ENCODE assay signal across 33 mouse cellular contexts in genomic region chr6:86070277-86070676, GRCm38 (mm10). TPM values are rescaled to one million over a fixed set of nuclear protein-coding genes. Genes with fewer than 3 reads are reported as not detected.
DNase-seq lines count a peak whose midpoint lies in the region; ATAC-seq and TF ChIP-seq lines count a peak whose summit lies in the region.
"Had no signal": no experiment of that assay in that cellular context is flagged by ENCODE, and none has a peak within 500 bp of the region (broad histone marks: within the 10 kb centered on the region; RNA-seq: fewer than 3 reads in every experiment).

No protein-coding gene starts in this region.

- H3K9ac ChIP-seq in forebrain, embryonic 15.5 days (replicated peaks), result no peak overlapping the region
- H3K9ac ChIP-seq in liver, embryonic 12.5 days, result no peak overlapping the region
- H3K9ac ChIP-seq in liver, embryonic 14.5 days (replicated peaks), result no peak overlapping the region
- H3K9ac ChIP-seq: embryonic facial prominence, embryonic 13.5 days; heart, embryonic 12.5 days; hindbrain, embryonic 12.5 days; limb, embryonic 12.5 days; midbrain, embryonic 13.5 days had no signal

- H3K9me3 ChIP-seq in forebrain, embryonic 15.5 days, result no peaks in the 10 kb centered on the region
- H3K9me3 ChIP-seq in forebrain, embryonic 10.5 days, result no peaks in the 10 kb centered on the region
- H3K9me3 ChIP-seq in liver, embryonic 12.5 days (replicated peaks), result no peaks in the 10 kb centered on the region
- no peaks in the 10 kb centered on the region for H3K9me3 ChIP-seq in liver, embryonic 14.5 days (ENCODE audit: control insufficient read depth, low read length)
- H3K9me3 ChIP-seq: embryonic facial prominence, embryonic 13.5 days; heart, embryonic 12.5 days; hindbrain, embryonic 12.5 days; limb, embryonic 12.5 days; midbrain, embryonic 13.5 days had no signal

- DNase-seq in forebrain, embryonic 10.5 days (ENCODE audit: extremely low spot score, low spot score), result no peak
- no peak for DNase-seq in liver
- DNase-seq in liver, embryonic 14.5 days (ENCODE audit: low read depth in 3 of 3, low spot score in 3 of 3), result no peak
- no peak for DNase-seq in right cerebral cortex, adult 2 months (ENCODE audit: low spot score in 2 of 2)
- DNase-seq: embryo, embryonic 11 days; gastrocnemius, postnatal 10 days; heart, adult 11 months; heart, postnatal 10 days; kidney, adult 18-20 months; lung, adult 2 months; lung, postnatal 14 days; right cerebral cortex, postnatal 4 days; thymus, postnatal 14 days had no signal

- no peak for TF ChIP-seq EP300 in liver, embryonic 14.5 days (IDR thresholded peaks at IDR 0.05; ENCODE audit: low read depth)

- H3K4me2 ChIP-seq in forebrain, embryonic 15.5 days (replicated peaks), result no peak overlapping the region
- H3K4me2 ChIP-seq in liver, embryonic 12.5 days, result no peak overlapping the region; the same call in 1 of the 2 replicates
- H3K4me2 ChIP-seq in liver, embryonic 14.5 days (ENCODE audit: low read depth), result peak overlapping the region; percentile 15
- H3K4me2 ChIP-seq: embryonic facial prominence, embryonic 13.5 days; heart, embryonic 12.5 days; hindbrain, embryonic 12.5 days; limb, embryonic 12.5 days; midbrain, embryonic 13.5 days had no signal

- 77% methylated on average over 7 of the region's 7 CpGs for WGBS in forebrain, embryonic 15.5 days
- WGBS in forebrain, embryonic 10.5 days, result 94% methylated on average over 7 of the region's 7 CpGs
- 57% methylated on average over 7 of the region's 7 CpGs for WGBS in liver, embryonic 12.5 days (ENCODE audit: insufficient replicate concordance)
- 50% methylated on average over 7 of the region's 7 CpGs for whole genome bisulfite sequencing in liver, embryonic 14.5 days (ENCODE audit: insufficient replicate concordance)

- H3K4me1 ChIP-seq in forebrain, embryonic 15.5 days, result peaks cover 55% of the 10 kb centered on the region
- peaks cover 18% of the 10 kb centered on the region for H3K4me1 ChIP-seq in forebrain, embryonic 10.5 days
- peaks cover 48% of the 10 kb centered on the region for H3K4me1 ChIP-seq in liver, embryonic 12.5 days
- peaks cover 28 to 29% of the 10 kb centered on the region in 2 experiments for H3K4me1 ChIP-seq in liver, embryonic 14.5 days (replicated peaks; ENCODE audit: control insufficient read depth in 2 of 2, insufficient read depth in 2 of 2, low read length in 1 of 2)
- H3K4me1 ChIP-seq: heart, embryonic 12.5 days; limb, embryonic 12.5 days had no signal

- no peak for TF ChIP-seq CTCF in liver, embryonic 14.5 days (IDR thresholded peaks at IDR 0.05; ENCODE audit: low read depth)

- no peak for ATAC-seq in forebrain, embryonic 15.5 days (replicated peaks)
- ATAC-seq in liver, embryonic 12.5 days, result peak; percentile 49; the same call in 1 of the 2 replicates
- peak; percentile 57 for ATAC-seq in liver, embryonic 14.5 days (ENCODE audit: insufficient read depth)
- ATAC-seq in erythroid progenitor cell, adult 5-6 weeks (replicated peaks; ENCODE audit: low FRiP score, poor library complexity, severe bottlenecking), result no peak
- ATAC-seq: inflammation-experienced regulatory T-cells, adult 6 months; midbrain, embryonic 13.5 days had no signal

- no peaks in the 10 kb centered on the region for H3K27me3 ChIP-seq in forebrain, embryonic 15.5 days
- H3K27me3 ChIP-seq in forebrain, embryonic 10.5 days (ENCODE audit: poor library complexity, severe bottlenecking), result no peaks in the 10 kb centered on the region
- H3K27me3 ChIP-seq in liver, embryonic 12.5 days (replicated peaks), result peaks cover 30% of the 10 kb centered on the region
- no peaks in the 10 kb centered on the region for H3K27me3 ChIP-seq in liver, embryonic 14.5 days (ENCODE audit: control insufficient read depth, insufficient read depth, low read length)
- H3K27me3 ChIP-seq: embryonic facial prominence, embryonic 13.5 days; hindbrain, embryonic 12.5 days; limb, embryonic 12.5 days; midbrain, embryonic 13.5 days had no signal

- no peaks in the 10 kb centered on the region for H3K36me3 ChIP-seq in forebrain, embryonic 15.5 days
- H3K36me3 ChIP-seq in forebrain, embryonic 10.5 days (replicated peaks), result no peaks in the 10 kb centered on the region
- H3K36me3 ChIP-seq in liver, embryonic 12.5 days, result no peaks in the 10 kb centered on the region
- no peaks in the 10 kb centered on the region for H3K36me3 ChIP-seq in liver, embryonic 14.5 days (replicated peaks; ENCODE audit: control insufficient read depth, insufficient read depth, low read depth)
- H3K36me3 ChIP-seq: embryonic facial prominence, embryonic 13.5 days; heart, embryonic 12.5 days; hindbrain, embryonic 12.5 days; limb, embryonic 12.5 days; midbrain, embryonic 13.5 days had no signal

- H3K4me3 ChIP-seq in forebrain, embryonic 15.5 days, result no peak overlapping the region
- no peak overlapping the region for H3K4me3 ChIP-seq in forebrain, embryonic 10.5 days
- H3K4me3 ChIP-seq in liver, embryonic 12.5 days, result no peak overlapping the region
- no peak overlapping the region for H3K4me3 ChIP-seq in liver, embryonic 14.5 days (ENCODE audit: insufficient read depth in 1 of 2, low read depth in 2 of 2, low read length in 2 of 2)
- H3K4me3 ChIP-seq: embryonic facial prominence, embryonic 13.5 days; erythroblast, embryonic 14.5 days; heart, embryonic 12.5 days; hindbrain, embryonic 12.5 days; limb, embryonic 12.5 days; midbrain, embryonic 13.5 days had no signal

- peak overlapping the region; percentile 92 for H3K27ac ChIP-seq in forebrain, embryonic 15.5 days (replicated peaks)
- no peak overlapping the region for H3K27ac ChIP-seq in forebrain, embryonic 10.5 days
- H3K27ac ChIP-seq in liver, embryonic 12.5 days, result no peak overlapping the region
- H3K27ac ChIP-seq in liver, embryonic 14.5 days, result no peak overlapping the region
- H3K27ac ChIP-seq: embryonic facial prominence, embryonic 13.5 days; hindbrain, embryonic 12.5 days; kidney, postnatal 0 days; limb, embryonic 12.5 days had no signal

RNA-seq across cellular contexts. Expression of gene Add2, which starts 41.8 kb away (rescaled TPM):
- 224 and 230 TPM in 2 replicates for polyA plus RNA-seq in forebrain, embryonic 15.5 days (2015; fragmentation: Nextera tagmentation; extraction: Ambion mirVana)
- 30.7 and 36.5 TPM in 2 replicates for polyA plus RNA-seq in forebrain, embryonic 10.5 days (2016; fragmentation: Nextera tagmentation; extraction: Ambion mirVana)
- polyA plus RNA-seq in liver, embryonic 12.5 days (2016; fragmentation: Nextera tagmentation; extraction: Ambion mirVana), result 96.9 and 97.2 TPM in 2 replicates
- 65.0 and 73.5 TPM in 2 replicates for polyA plus RNA-seq in liver, embryonic 14.5 days (2012; rRNA removed)
- 54.9 and 68.6 TPM in 2 replicates for polyA plus RNA-seq in liver, embryonic 14.5 days (2014; fragmentation: Nextera tagmentation; extraction: Ambion mirVana)
- 138 and 175 TPM in 2 replicates for total RNA-seq in erythroid progenitor cell, adult 5-6 weeks (2015; ENCODE audit: low replicate concordance)
- 251 and 282 TPM in 2 replicates for total RNA-seq in erythroid progenitor cell, adult 5-6 weeks (2017; ENCODE audit: low replicate concordance)
- polyA plus RNA-seq: inflammation-experienced regulatory T-cells, adult 6 months had no signal

RNA-seq across cellular contexts. Expression of gene Figla, which starts 54.3 kb away (rescaled TPM):
- polyA plus RNA-seq in forebrain, embryonic 15.5 days (2015; fragmentation: Nextera tagmentation; extraction: Ambion mirVana), result not detected in 2 replicates
- polyA plus RNA-seq in forebrain, embryonic 10.5 days (2016; fragmentation: Nextera tagmentation; extraction: Ambion mirVana), result not detected in 2 replicates
- not detected in 2 replicates for polyA plus RNA-seq in liver, embryonic 12.5 days (2016; fragmentation: Nextera tagmentation; extraction: Ambion mirVana)
- polyA plus RNA-seq in liver, embryonic 14.5 days (2012; rRNA removed), result not detected in 2 replicates
- not detected in 2 replicates for polyA plus RNA-seq in liver, embryonic 14.5 days (2014; fragmentation: Nextera tagmentation; extraction: Ambion mirVana)
- total RNA-seq in erythroid progenitor cell, adult 5-6 weeks (2015; ENCODE audit: low replicate concordance), result not detected in 2 replicates
- total RNA-seq in erythroid progenitor cell, adult 5-6 weeks (2017; ENCODE audit: low replicate concordance), result not detected in 2 replicates
- total RNA-seq: adrenal gland, adult 18-20 months; adrenal gland, postnatal 4 days; ES-E14; gastrocnemius, postnatal 10 days; heart, postnatal 10 days; layer of hippocampus, postnatal 25 days; left cerebral cortex, postnatal 14 days; megakaryocyte, adult 5-6 weeks had no signal
- polyA plus RNA-seq: embryonic facial prominence, embryonic 13.5 days; erythroblast, embryonic 14.5 days; heart, embryonic 12.5 days; hindbrain, embryonic 12.5 days; inflammation-experienced regulatory T-cells, adult 6 months; kidney, postnatal 0 days; large intestine, adult 2 months; limb, embryonic 12.5 days; lung, adult 2 months; midbrain, embryonic 13.5 days; neural tube, embryonic 11.5 days; stomach, embryonic 14.5 days had no signal

Comparison
In these comparisons a context has a peak if more than half of its experiments do, and no peak if none do; other contexts are left out.
1. ATAC-seq: peak in liver, embryonic 12.5 days (single experiment) and liver, embryonic 14.5 days (single experiment); none in forebrain, embryonic 15.5 days (single experiment) and erythroid progenitor cell, adult 5-6 weeks (single experiment).